Mouse (Mus musculus): ENCODE measurements at regions not wholly inside any gene's neighbourhood (a gene's known extent, or its start where the extent isn't known, plus 50 kb on each side); places are given as distances from the start of the nearest gene placed in this dataset.
A peak's percentile ranks its signal among the peaks of the same experiment; 100 is the strongest.

- H3K36me3 ChIP-seq (ENCODE audit: control insufficient read depth, insufficient read depth, low read length) = no peaks in the 10 kb centered on the region
- no peaks in the 10 kb centered on the region for H3K27me3 ChIP-seq (ENCODE audit: control insufficient read depth, insufficient read depth, low read length)
- no peak overlapping the region for H3K4me3 ChIP-seq (ENCODE audit: low read depth, low read length)
- ATAC-seq (ENCODE audit: low FRiP score) (no peak), DNase-seq (ENCODE audit: low spot score, missing footprints) (no peak)
- no peaks in the 10 kb centered on the region for H3K9me3 ChIP-seq (ENCODE audit: control insufficient read depth, low read length)
- H3K4me2 ChIP-seq = no peak overlapping the region
- no peaks in the 10 kb centered on the region for H3K4me1 ChIP-seq (ENCODE audit: control insufficient read depth, insufficient read depth, low read length)
- WGBS = 100% methylated on average over 3 of the region's 3 CpGs
- H3K9ac ChIP-seq (ENCODE audit: low read length) = no peak overlapping the region
- H3K27ac ChIP-seq (ENCODE audit: low read depth, low read length) = no peak overlapping the region
Measured at GRCm38 (mm10) chr6:78228883-78229282, 141.6 kb upstream of the Reg3b start.

GRCm38 (mm10) chr6:78244404-78244803 is 126.1 kb upstream of the Reg3b start:
- ATAC-seq (ENCODE audit: low FRiP score) = peak; percentile 26
- Histone ChIP-seq H3K9me3 (ENCODE audit: control insufficient read depth, low read length) (no peaks in the 10 kb centered on the region), H3K27ac (ENCODE audit: low read depth, low read length) (no peak overlapping the region), H3K27me3 (ENCODE audit: control insufficient read depth, insufficient read depth, low read length) (no peaks in the 10 kb centered on the region), H3K4me1 (ENCODE audit: control insufficient read depth, insufficient read depth, low read length) (peaks cover 4% of the 10 kb centered on the region; the same call in 1 of the 2 replicates), H3K4me3 (ENCODE audit: low read depth, low read length) (no peak overlapping the region), H3K9ac (ENCODE audit: low read length) (no peak overlapping the region), H3K4me2 (no peak overlapping the region), H3K36me3 (ENCODE audit: control insufficient read depth, insufficient read depth, low read length) (no peaks in the 10 kb centered on the region)
- 32% methylated on average over 1 of the region's 1 CpGs for WGBS
- DNase-seq (ENCODE audit: low spot score, missing footprints) = peak; percentile 85

GRCm38 (mm10) chr6:78245010-78245409 is 125.4 kb upstream of the Reg3b start:
- Histone ChIP-seq H3K9ac (ENCODE audit: low read length) (no peak overlapping the region), H3K36me3 (ENCODE audit: control insufficient read depth, insufficient read depth, low read length) (no peaks in the 10 kb centered on the region), H3K27ac (ENCODE audit: low read depth, low read length) (no peak overlapping the region), H3K4me3 (ENCODE audit: low read depth, low read length) (no peak overlapping the region), H3K4me2 (no peak overlapping the region), H3K9me3 (ENCODE audit: control insufficient read depth, low read length) (no peaks in the 10 kb centered on the region), H3K27me3 (ENCODE audit: control insufficient read depth, insufficient read depth, low read length) (no peaks in the 10 kb centered on the region), H3K4me1 (ENCODE audit: control insufficient read depth, insufficient read depth, low read length) (peaks cover 4% of the 10 kb centered on the region; the same call in 1 of the 2 replicates)
- WGBS = 31% methylated on average over 1 of the region's 1 CpGs
- peak; percentile 88 for ATAC-seq (ENCODE audit: low FRiP score)
- DNase-seq (ENCODE audit: low spot score, missing footprints) = no peak

- DNase-seq (ENCODE audit: low spot score, missing footprints) = no peak
Measured at GRCm38 (mm10) chr6:78250053-78250452, 120.4 kb upstream of the Reg3b start.

GRCm38 (mm10) chr6:78250541-78250940 is 119.9 kb upstream of the Reg3b start:
- no peak overlapping the region for H3K9ac ChIP-seq (ENCODE audit: low read length)
- WGBS = 69% methylated on average over 2 of the region's 2 CpGs
- H3K4me1 ChIP-seq (ENCODE audit: control insufficient read depth, insufficient read depth, low read length) = no peaks in the 10 kb centered on the region
- ATAC-seq (ENCODE audit: low FRiP score) (no peak), DNase-seq (ENCODE audit: low spot score, missing footprints) (no peak)
- H3K9me3 ChIP-seq (ENCODE audit: control insufficient read depth, low read length) = no peaks in the 10 kb centered on the region
- H3K4me2 ChIP-seq = no peak overlapping the region
- no peaks in the 10 kb centered on the region for H3K27me3 ChIP-seq (ENCODE audit: control insufficient read depth, insufficient read depth, low read length)
- H3K27ac ChIP-seq (ENCODE audit: low read depth, low read length) = no peak overlapping the region
- H3K36me3 ChIP-seq (ENCODE audit: control insufficient read depth, insufficient read depth, low read length) = no peaks in the 10 kb centered on the region
- no peak overlapping the region for H3K4me3 ChIP-seq (ENCODE audit: low read depth, low read length)

More at GRCm38 (mm10) chr6:78250053-78250452, 120.4 kb upstream of the Reg3b start:
- Histone ChIP-seq H3K27ac (ENCODE audit: low read depth, low read length) (no peak overlapping the region), H3K9ac (ENCODE audit: low read length) (no peak overlapping the region), H3K36me3 (ENCODE audit: control insufficient read depth, insufficient read depth, low read length) (no peaks in the 10 kb centered on the region), H3K9me3 (ENCODE audit: control insufficient read depth, low read length) (no peaks in the 10 kb centered on the region), H3K4me1 (ENCODE audit: control insufficient read depth, insufficient read depth, low read length) (no peaks in the 10 kb centered on the region), H3K4me3 (ENCODE audit: low read depth, low read length) (no peak overlapping the region), H3K27me3 (ENCODE audit: control insufficient read depth, insufficient read depth, low read length) (no peaks in the 10 kb centered on the region), H3K4me2 (no peak overlapping the region)
- no peak for ATAC-seq (ENCODE audit: low FRiP score)
- WGBS = 92% methylated on average over 1 of the region's 1 CpGs

GRCm38 (mm10) chr6:78271879-78272546 is 98.4 kb upstream of the Reg3b start:
- Histone ChIP-seq H3K36me3 (ENCODE audit: control insufficient read depth, insufficient read depth, low read length) (no peaks in the 10 kb centered on the region), H3K4me2 (no peak overlapping the region), H3K27me3 (ENCODE audit: control insufficient read depth, insufficient read depth, low read length) (no peaks in the 10 kb centered on the region), H3K27ac (ENCODE audit: low read depth, low read length) (no peak overlapping the region), H3K9me3 (ENCODE audit: control insufficient read depth, low read length) (no peaks in the 10 kb centered on the region), H3K9ac (ENCODE audit: low read length) (no peak overlapping the region), H3K4me3 (ENCODE audit: low read depth, low read length) (no peak overlapping the region), H3K4me1 (ENCODE audit: control insufficient read depth, insufficient read depth, low read length) (no peaks in the 10 kb centered on the region)
- ATAC-seq (ENCODE audit: low FRiP score) (no peak), DNase-seq (ENCODE audit: low spot score, missing footprints) (no peak)
- 62% methylated on average over 3 of the region's 3 CpGs for WGBS

GRCm38 (mm10) chr6:78277993-78278715 is 92.3 kb upstream of the Reg3b start:
- whole genome bisulfite sequencing = 74% methylated on average over 6 of the region's 6 CpGs
- H3K9me3 ChIP-seq (ENCODE audit: control insufficient read depth, low read length) = no peaks in the 10 kb centered on the region
- DNase-seq (ENCODE audit: low spot score, missing footprints) = no peak
- no peak overlapping the region for H3K4me2 ChIP-seq
- no peaks in the 10 kb centered on the region for H3K4me1 ChIP-seq (ENCODE audit: control insufficient read depth, insufficient read depth, low read length)
- H3K4me3 ChIP-seq (ENCODE audit: low read depth, low read length) = no peak overlapping the region
- no peak overlapping the region for H3K27ac ChIP-seq (ENCODE audit: low read depth, low read length)
- ATAC-seq (ENCODE audit: low FRiP score) = no peak
- no peaks in the 10 kb centered on the region for H3K36me3 ChIP-seq (ENCODE audit: control insufficient read depth, insufficient read depth, low read length)
- no peak overlapping the region for H3K9ac ChIP-seq (ENCODE audit: low read length)
- no peaks in the 10 kb centered on the region for H3K27me3 ChIP-seq (ENCODE audit: control insufficient read depth, insufficient read depth, low read length)

- DNase-seq (ENCODE audit: low spot score, missing footprints) = no peak
- ATAC-seq (ENCODE audit: low FRiP score) = no peak
- H3K36me3 ChIP-seq (ENCODE audit: control insufficient read depth, insufficient read depth, low read length) = no peaks in the 10 kb centered on the region
- no peak overlapping the region for H3K9ac ChIP-seq (ENCODE audit: low read length)
- no peaks in the 10 kb centered on the region for H3K27me3 ChIP-seq (ENCODE audit: control insufficient read depth, insufficient read depth, low read length)
- H3K27ac ChIP-seq (ENCODE audit: low read depth, low read length) = no peak overlapping the region
- no peak overlapping the region for H3K4me3 ChIP-seq (ENCODE audit: low read depth, low read length)
- no peaks in the 10 kb centered on the region for H3K4me1 ChIP-seq (ENCODE audit: control insufficient read depth, insufficient read depth, low read length)
- WGBS = 87% methylated on average over 5 of the region's 5 CpGs
- no peak overlapping the region for H3K4me2 ChIP-seq
- H3K9me3 ChIP-seq (ENCODE audit: control insufficient read depth, low read length) = no peaks in the 10 kb centered on the region
Measured at GRCm38 (mm10) chr6:78280541-78280940, 89.9 kb upstream of the Reg3b start.

- 70% methylated on average over 1 of the region's 1 CpGs for WGBS
- no peak overlapping the region for H3K9ac ChIP-seq (ENCODE audit: low read length)
- no peaks in the 10 kb centered on the region for H3K9me3 ChIP-seq (ENCODE audit: control insufficient read depth, low read length)
- no peak overlapping the region for H3K4me2 ChIP-seq
- no peaks in the 10 kb centered on the region for H3K4me1 ChIP-seq (ENCODE audit: control insufficient read depth, insufficient read depth, low read length)
- H3K27me3 ChIP-seq (ENCODE audit: control insufficient read depth, insufficient read depth, low read length) = no peaks in the 10 kb centered on the region
- DNase-seq (ENCODE audit: low spot score, missing footprints) = no peak
- no peak overlapping the region for H3K27ac ChIP-seq (ENCODE audit: low read depth, low read length)
- no peaks in the 10 kb centered on the region for H3K36me3 ChIP-seq (ENCODE audit: control insufficient read depth, insufficient read depth, low read length)
- H3K4me3 ChIP-seq (ENCODE audit: low read depth, low read length) = no peak overlapping the region
- no peak for ATAC-seq (ENCODE audit: low FRiP score)
Measured at GRCm38 (mm10) chr6:78294647-78295046, 75.8 kb upstream of the Reg3b start.

Measured in midbrain, embryonic 11.5 days (tissue).